Mouse (Mus musculus) thymus, adult 2 months (tissue): Measurements from ENCODE around the gene Dagla.

Experiments
- CTCF ChIP-seq: fragments of 200-500 bp; IDR thresholded peaks from 2 replicates; pipeline ENCODE4 v1.5.1; 2012; ENCODE audit warnings: mild to moderate bottlenecking, control low read depth, low read length, moderate library complexity, borderline replicate concordance; ENCODE audit not compliant: control insufficient read depth, poor library complexity, insufficient read depth; ENCODE audit errors: extremely low read depth
- POLR2A ChIP-seq: fragments of 200-500 bp; IDR thresholded peaks from 2 replicates; pipeline ENCODE4 v1.6.1; 2012; ENCODE audit warnings: mild to moderate bottlenecking, low read length, control low read depth, moderate library complexity; ENCODE audit not compliant: control insufficient read depth, poor library complexity, insufficient read depth; ENCODE audit errors: extremely low read depth

DNA sequence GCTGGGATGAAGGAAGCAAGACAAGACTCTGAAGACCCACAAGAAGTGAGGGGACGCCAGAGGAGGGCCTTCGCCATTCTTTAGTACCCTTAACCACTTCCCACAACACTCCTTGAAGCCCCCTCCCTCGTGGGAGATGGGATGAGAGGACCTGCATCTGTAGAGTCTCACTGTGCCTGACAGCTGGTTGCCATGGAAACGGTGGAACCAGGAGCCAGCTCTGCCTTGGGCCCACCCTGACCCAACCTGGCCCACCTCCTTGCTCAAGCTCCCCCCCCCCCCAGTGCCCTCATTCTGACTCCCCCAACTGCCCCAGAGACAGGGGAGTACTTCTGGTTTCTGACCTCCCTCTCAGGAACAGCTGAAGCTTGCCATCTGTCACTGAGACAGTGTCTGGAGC, 83.1 kb downstream of the Dagla start:
- TF ChIP-seq POLR2A (no peak), CTCF (no peak)
